Mouse (Mus musculus) heart, embryonic 14.5 days (tissue): ENCODE data around the gene Esrrg. TPM values are rescaled to one million over a fixed set of nuclear protein-coding genes. Genes with fewer than 3 reads are reported as not detected.
A peak's percentile ranks its signal among the peaks of the same experiment; 100 is the strongest.

ENCODE experiments used
- ATAC-seq: fragments of 200-750 bp; cut with Nextera tagmentation; 2 replicates; pipeline ENCODE4 v1.8.0; 2017; ENCODE audit warnings: low read depth, moderate TSS enrichment; ENCODE audit not compliant: insufficient number of reproducible peaks, insufficient read depth, low FRiP score
- H3K27ac ChIP-seq, 2 experiments: fragments of 200-500 bp in 1 of 2; fragments of 300-500 bp in 1 of 2; sonication (generic) in 1 of 2; replicated peaks in 1 of 2; 2 replicates each; pipeline ENCODE4 v1.5.1; 2012 to 2014; ENCODE audit warnings: low read depth in 2 of 2, low read length in 2 of 2, control low read depth in 1 of 2, mild to moderate bottlenecking in 1 of 2, mixed read lengths in 1 of 2; ENCODE audit not compliant: control insufficient read depth in 1 of 2, insufficient read depth in 1 of 2
- H3K27me3 ChIP-seq: fragments of 300-500 bp; sonication (generic); 2 replicates; pipeline ENCODE4 v1.6.1; 2014; ENCODE audit warnings: mild to moderate bottlenecking, low read length, control low read depth; ENCODE audit not compliant: control insufficient read depth, insufficient read depth
- H3K36me3 ChIP-seq: fragments of 300-500 bp; sonication (generic); 2 replicates; pipeline ENCODE4 v1.6.1; 2014; ENCODE audit warnings: mild to moderate bottlenecking, control low read depth, low read length, mixed read lengths; ENCODE audit not compliant: control insufficient read depth, insufficient read depth
- H3K4me1 ChIP-seq, 2 experiments: fragments of 200-500 bp in 1 of 2; fragments of 300-500 bp in 1 of 2; sonication (generic) in 1 of 2; 2 replicates each; pipeline ENCODE4 v1.6.1; 2012 to 2014; ENCODE audit warnings: low read length in 2 of 2, control low read depth in 1 of 2, mixed read lengths in 1 of 2; ENCODE audit not compliant: control insufficient read depth in 2 of 2, insufficient read depth in 2 of 2
- H3K4me2 ChIP-seq: fragments of 300-500 bp; sonication (generic); 2 replicates; pipeline ENCODE4 v1.6.1; 2014; ENCODE audit warnings: mild to moderate bottlenecking, low read length
- H3K4me3 ChIP-seq, 2 experiments: fragments of 200-500 bp in 1 of 2; fragments of 300-500 bp in 1 of 2; sonication (generic) in 1 of 2; 2 replicates each; pipeline ENCODE4 v1.5.1; 2012 to 2014; ENCODE audit warnings: low read length in 2 of 2, mild to moderate bottlenecking in 2 of 2, control low read depth in 1 of 2, low read depth in 1 of 2, moderate library complexity in 1 of 2; ENCODE audit not compliant: control insufficient read depth in 1 of 2, insufficient read depth in 1 of 2
- H3K9ac ChIP-seq: fragments of 300-500 bp; sonication (generic); 2 replicates; pipeline ENCODE4 v1.6.1; 2014; ENCODE audit warnings: mild to moderate bottlenecking, low read length
- H3K9me3 ChIP-seq: fragments of 300-500 bp; sonication (generic); 2 replicates; pipeline ENCODE4 v1.6.1; 2016; ENCODE audit warnings: low read length, control low read depth; ENCODE audit not compliant: control insufficient read depth
- WGBS: fragments of 180-500 bp; shearing (Covaris S2); extraction: QIAGEN DNeasy Blood & Tissue Kit; methylation state at CpG from one replicate; pipeline ENCODE4 v1.1.7; 2014; 5-methylcytosine and 5-hydroxymethylcytosine counted together
- polyA plus RNA-seq: library from polyadenylated mRNA; unstranded; fragments of >200 nt; fragmentation: Nextera tagmentation; extraction: Ambion mirVana; gene quantifications from 2 replicates; pipeline ENCODE4 v1.2.1, GENCODE M21; 2014

Esrrg gene
- polyA plus RNA-seq, 1 experiment from 2014 or later, result 31.2 TPM

DNA sequence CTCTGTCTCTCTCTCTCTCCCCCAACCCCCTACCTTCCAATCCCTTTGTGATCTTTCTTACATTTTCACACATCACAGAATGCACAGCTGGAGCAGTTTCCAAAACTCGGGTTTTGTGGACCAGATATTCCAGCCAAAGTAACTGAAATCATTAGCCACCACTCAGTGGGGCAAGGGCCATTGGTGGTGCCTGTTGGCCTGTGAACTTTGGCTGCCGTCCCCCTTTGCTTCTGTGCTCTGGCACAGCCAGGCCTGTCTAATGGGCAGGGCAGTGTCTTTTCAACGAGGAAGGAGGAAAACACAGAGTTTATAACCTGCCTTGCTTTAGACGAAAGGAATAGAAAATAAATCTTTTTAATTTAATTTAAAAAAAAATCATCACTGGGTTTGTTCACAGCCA lies 531.6 kb downstream of the Esrrg start:
- no peak for ATAC-seq
- 71% methylated on average over 4 of the region's 4 CpGs for WGBS
- H3K4me3 ChIP-seq, result no peak overlapping the region
- H3K4me1 ChIP-seq, result peaks cover 0 to 9% of the 10 kb centered on the region in 2 experiments; a peak in 1 of 4 replicates
- H3K4me2 ChIP-seq, result no peak overlapping the region
- H3K36me3 ChIP-seq, result no peaks in the 10 kb centered on the region
- no peak overlapping the region for H3K27ac ChIP-seq
- H3K27me3 ChIP-seq, result no peaks in the 10 kb centered on the region
- no peak overlapping the region for H3K9ac ChIP-seq
- H3K9me3 ChIP-seq, result no peaks in the 10 kb centered on the region

DNA sequence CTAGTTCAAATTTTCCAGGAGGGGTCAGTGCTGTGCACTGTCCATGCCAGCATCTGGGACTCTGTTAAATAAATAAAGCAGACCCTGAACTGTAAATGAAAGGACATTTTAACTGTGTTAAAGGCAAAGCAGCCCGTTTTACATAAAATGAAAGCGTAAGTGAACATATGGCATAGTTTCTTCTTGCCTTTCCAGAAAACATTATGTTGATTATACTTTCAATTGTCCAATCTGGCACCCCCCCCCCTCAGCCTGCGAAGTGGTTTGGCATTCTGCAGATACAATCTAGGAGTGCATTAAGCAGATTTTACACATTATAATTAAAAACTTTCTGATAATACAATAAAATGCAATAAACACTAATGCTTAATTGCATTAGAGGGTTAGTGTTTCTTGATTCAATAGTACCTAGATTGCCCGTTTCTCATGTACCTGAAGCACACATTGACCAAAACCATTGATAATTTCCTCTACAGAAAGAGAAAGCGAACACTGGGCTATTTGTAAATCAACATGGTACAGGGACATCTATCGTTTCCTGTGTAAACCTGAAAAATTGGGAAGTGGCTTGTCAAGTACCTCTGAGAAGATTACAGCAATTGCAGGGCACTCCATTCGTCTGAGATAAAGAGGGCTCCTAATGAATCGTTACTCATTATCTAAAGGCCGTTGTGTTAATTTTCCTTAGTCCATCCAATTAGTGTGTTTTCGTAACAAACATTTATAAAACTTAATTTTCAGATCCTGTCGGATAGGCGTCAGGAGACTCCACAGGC lies 539.0 kb downstream of the Esrrg start:
- H3K4me2 ChIP-seq, result no peak overlapping the region
- H3K36me3 ChIP-seq, result peaks cover 21% of the 10 kb centered on the region
- no peaks in the 10 kb centered on the region for H3K9me3 ChIP-seq
- WGBS, result 77% methylated on average over 12 of the region's 12 CpGs
- no peaks in the 10 kb centered on the region for H3K4me1 ChIP-seq
- H3K4me3 ChIP-seq, result no peak overlapping the region
- no peak overlapping the region for H3K27ac ChIP-seq
- no peaks in the 10 kb centered on the region for H3K27me3 ChIP-seq
- ATAC-seq, result no peak
- H3K9ac ChIP-seq, result no peak overlapping the region

DNA sequence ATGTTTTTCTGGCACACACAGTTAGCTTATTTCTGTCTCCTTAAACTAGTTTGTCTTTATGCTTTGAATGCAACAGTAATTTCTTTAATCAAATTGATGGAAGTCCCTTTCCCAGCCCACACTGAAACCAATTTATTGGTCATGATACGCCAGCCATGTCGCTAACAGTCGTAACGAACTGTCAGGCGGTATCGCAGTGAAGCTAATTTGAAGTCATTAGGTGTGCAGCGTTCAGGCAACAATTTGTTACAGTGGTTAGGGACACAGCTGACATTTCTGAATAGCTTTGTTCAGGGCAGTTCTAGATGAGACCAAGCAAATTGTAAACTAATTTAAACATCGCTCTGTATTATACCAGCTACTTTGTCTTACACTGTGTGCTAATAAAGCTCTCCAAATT lies 542.5 kb downstream of the Esrrg start:
- no peak overlapping the region for H3K4me2 ChIP-seq
- 94% methylated on average over 8 of the region's 8 CpGs for WGBS
- H3K9ac ChIP-seq, result no peak overlapping the region
- H3K9me3 ChIP-seq, result no peaks in the 10 kb centered on the region
- H3K4me3 ChIP-seq, result no peak overlapping the region
- ATAC-seq, result no peak
- H3K27me3 ChIP-seq, result no peaks in the 10 kb centered on the region
- peaks cover 8 to 21% of the 10 kb centered on the region in 2 experiments; a peak in 3 of 4 replicates for H3K4me1 ChIP-seq
- peaks cover 19% of the 10 kb centered on the region for H3K36me3 ChIP-seq
- H3K27ac ChIP-seq, result no peak overlapping the region

DNA sequence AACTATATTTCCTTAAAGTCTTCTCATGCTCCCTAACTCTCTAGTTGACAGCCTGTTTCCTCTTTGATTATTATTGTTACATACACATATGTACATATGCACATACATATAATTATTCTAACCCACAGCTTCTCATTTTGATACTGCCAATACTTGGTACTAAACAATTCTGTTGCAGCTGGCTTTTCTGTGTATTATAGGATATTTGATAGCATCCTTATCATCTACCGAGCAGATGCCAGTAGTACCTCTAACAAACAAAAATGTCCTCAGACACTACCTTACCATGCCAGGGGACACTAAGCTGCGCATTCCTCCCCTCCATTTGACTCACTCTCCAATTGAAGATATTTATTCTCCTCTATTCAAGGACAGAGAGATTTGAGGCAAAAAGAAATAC lies 543.4 kb downstream of the Esrrg start:
- Histone ChIP-seq H3K4me2 (no peak overlapping the region), H3K4me3 (no peak overlapping the region), H3K4me1 (peaks cover 8 to 21% of the 10 kb centered on the region in 2 experiments; a peak in 3 of 4 replicates), H3K27ac (no peak overlapping the region), H3K27me3 (no peaks in the 10 kb centered on the region), H3K36me3 (peaks cover 11% of the 10 kb centered on the region; the same call in 1 of the 2 replicates), H3K9ac (no peak overlapping the region), H3K9me3 (no peaks in the 10 kb centered on the region)
- ATAC-seq, result no peak
- WGBS, result 94% methylated on average over 2 of the region's 2 CpGs

DNA sequence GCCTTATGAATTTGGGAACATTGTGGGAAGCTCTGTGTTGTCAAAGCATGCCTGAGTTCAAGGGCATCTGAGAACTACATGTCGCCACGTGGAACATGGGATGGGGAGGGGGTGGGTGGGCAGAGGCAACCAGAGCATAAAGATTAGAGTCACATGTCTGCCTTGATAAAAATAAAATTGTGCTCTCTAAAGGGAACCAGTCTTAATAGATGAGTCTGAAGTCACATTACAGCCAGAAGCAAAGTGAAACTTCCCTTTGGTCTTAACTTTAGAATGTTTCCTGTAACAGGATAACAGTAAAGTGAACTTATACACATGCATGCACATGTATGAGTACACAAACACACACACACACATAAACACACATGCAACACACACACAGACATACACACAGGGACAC lies 545.1 kb downstream of the Esrrg start:
- ATAC-seq, result no peak
- Histone ChIP-seq H3K36me3 (no peaks in the 10 kb centered on the region), H3K4me3 (no peak overlapping the region), H3K4me2 (peak overlapping the region; percentile 61; the same call in 1 of the 2 replicates), H3K27ac (peak overlapping the region; percentile 7 to 22; a peak in 1 of 4 replicates), H3K9ac (no peak overlapping the region), H3K27me3 (no peaks in the 10 kb centered on the region), H3K9me3 (no peaks in the 10 kb centered on the region), H3K4me1 (peaks cover 8 to 27% of the 10 kb centered on the region in 2 experiments; a peak in 3 of 4 replicates)
- WGBS, result 31% methylated on average over 2 of the region's 2 CpGs

DNA sequence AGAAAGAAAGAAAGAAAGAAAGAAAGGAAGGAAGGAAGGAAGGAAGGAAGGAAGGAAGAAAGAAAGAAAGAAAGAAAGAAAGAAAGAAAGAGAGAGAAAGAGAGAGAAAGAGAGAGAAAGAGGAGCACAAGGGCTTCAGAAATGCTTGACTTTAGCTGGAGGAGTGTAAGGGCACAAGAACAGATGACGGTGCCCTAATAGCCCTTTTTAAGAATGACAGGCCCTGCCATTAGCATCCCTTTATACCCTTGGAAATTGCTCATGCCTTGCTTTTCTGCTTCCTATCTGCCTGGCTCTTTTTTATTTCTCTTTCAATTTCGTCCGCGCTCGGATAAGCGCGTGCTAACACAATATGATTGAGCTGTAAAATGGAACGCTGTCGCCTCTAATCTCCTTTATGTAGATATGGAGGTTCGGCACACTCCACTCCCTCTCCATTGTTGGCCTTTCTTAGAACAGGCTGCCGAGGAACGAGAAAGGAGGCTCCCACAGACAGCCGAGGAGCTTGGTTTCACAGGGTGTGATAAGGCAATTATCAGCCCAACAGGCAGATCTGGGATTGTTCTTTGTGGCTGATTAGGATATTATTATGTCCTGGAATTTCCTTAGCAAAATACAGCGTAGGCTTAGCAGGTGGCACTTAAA lies 546.0 kb downstream of the Esrrg start:
- H3K4me2 ChIP-seq, result peak overlapping the region; percentile 61
- H3K27ac ChIP-seq, result peak overlapping the region; percentile 30 to 64; a peak in 3 of 4 replicates
- H3K4me3 ChIP-seq, result peak overlapping the region in 1 of 2 experiments; percentile 16; a peak in 1 of 4 replicates
- H3K36me3 ChIP-seq, result no peaks in the 10 kb centered on the region
- no peaks in the 10 kb centered on the region for H3K9me3 ChIP-seq
- H3K4me1 ChIP-seq, result peaks cover 8 to 32% of the 10 kb centered on the region in 2 experiments; a peak in 3 of 4 replicates
- no peaks in the 10 kb centered on the region for H3K27me3 ChIP-seq
- H3K9ac ChIP-seq, result peak overlapping the region; percentile 32; the same call in 1 of the 2 replicates
- ATAC-seq, result no peak
- WGBS, result 16% methylated on average over 14 of the region's 14 CpGs

DNA sequence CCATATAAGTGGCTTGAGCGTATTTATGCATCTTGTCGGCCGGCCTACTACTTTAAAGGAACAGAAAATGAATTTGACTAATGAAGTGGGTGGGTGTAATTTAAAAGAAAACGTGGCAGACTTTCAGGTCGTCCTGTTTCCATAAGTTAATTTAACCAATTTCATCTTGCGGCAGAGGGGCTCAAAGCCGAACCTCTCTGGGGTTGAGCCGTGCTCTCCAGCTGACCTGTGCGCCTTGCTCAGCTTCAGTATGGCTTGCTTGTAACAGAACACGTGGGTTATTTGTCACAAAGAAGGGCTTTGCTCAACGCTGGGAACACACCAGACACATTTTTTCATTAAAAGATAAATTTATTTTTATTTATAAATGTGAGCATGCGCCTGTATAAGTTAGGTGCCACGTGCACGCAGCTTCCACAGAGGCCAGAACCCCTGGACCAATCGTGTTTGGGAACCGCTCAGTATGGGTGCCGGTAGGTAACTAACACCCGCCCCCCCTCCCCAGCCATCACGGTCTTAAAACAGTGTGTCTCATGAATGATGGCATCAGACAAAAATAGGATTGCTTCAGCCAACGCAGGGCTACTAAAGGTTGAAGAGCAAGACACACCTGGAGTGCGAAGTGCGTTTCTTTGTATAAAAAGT lies 546.7 kb downstream of the Esrrg start:
- Histone ChIP-seq H3K9ac (no peak overlapping the region), H3K4me2 (peak overlapping the region; percentile 61), H3K4me1 (peaks cover 8 to 32% of the 10 kb centered on the region in 2 experiments; a peak in 3 of 4 replicates), H3K4me3 (no peak overlapping the region), H3K36me3 (no peaks in the 10 kb centered on the region), H3K9me3 (no peaks in the 10 kb centered on the region), H3K27ac (no peak overlapping the region), H3K27me3 (no peaks in the 10 kb centered on the region)
- 80% methylated on average over 22 of the region's 22 CpGs for WGBS
- ATAC-seq, result no peak
